Mouse (Mus musculus): ENCODE data around the gene Gm21936. TPM values are rescaled to one million over a fixed set of nuclear protein-coding genes. Genes with fewer than 3 reads are reported as not detected.
"Not testable (repeated sequence)": the region's sequence is repeated elsewhere in the genome, so short reads cannot be mapped to it uniquely, and the experiment has no call there.

Gm21936 gene
- not detected in 2 replicates for polyA plus RNA-seq (2015; fragmentation: Nextera tagmentation; extraction: Ambion mirVana)

DNA sequence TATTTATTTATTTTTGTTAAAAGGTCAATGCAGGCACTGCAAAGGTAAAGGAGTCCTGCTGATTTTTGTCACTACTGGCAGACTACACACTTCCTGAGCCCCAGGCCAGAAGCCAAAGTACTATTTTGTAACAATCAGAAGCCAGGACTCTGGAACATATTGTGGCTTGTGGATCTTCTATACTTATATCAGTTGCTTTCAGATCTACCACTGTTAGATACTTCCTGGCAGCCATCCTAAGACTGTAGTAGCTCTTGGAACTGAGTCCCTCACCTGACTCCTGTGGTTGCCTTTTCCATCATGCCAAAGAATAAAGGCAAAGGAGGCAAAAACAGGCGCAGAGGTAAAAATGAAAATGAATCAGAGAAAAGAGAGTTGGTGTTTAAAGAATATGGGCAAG lies at the start of gene Gm21936:
Gm21936 (plus strand) TSS at position 301 of the 400 bp plus-strand sequence.
- not testable (repeated sequence) for H3K4me3 ChIP-seq; H3K9ac ChIP-seq; H3K27me3 ChIP-seq; H3K36me3 ChIP-seq; H3K4me2 ChIP-seq (replicated peaks); H3K9me3 ChIP-seq; ATAC-seq (ENCODE audit: low FRiP score, low read depth); H3K27ac ChIP-seq; H3K4me1 ChIP-seq
- 77% methylated on average over 1 of the region's 1 CpGs for WGBS

DNA sequence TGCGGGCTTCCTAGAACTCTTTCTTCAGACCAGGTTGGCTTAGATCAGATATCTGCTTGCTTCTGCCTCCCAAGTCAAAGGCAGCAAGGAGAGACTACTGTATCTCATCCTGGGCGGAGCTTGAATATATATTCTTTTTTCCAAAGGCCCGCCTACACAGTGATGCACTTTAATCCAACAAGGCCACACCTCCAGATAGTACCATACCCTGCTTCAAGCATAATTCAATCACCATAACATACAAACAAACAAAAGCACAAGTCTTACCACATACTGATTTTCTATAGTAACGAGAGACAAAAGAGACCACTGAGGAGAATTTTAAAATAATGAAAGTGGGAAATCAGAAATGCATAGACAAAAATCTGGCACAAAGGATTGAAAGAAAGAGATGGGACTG lies 19.7 kb upstream of the Gm21936 start, which contains the start of gene Gm21319:
Gm21319 (minus strand) TSS at position 101 of the 400 bp plus-strand sequence.
- not testable (repeated sequence) for ATAC-seq (ENCODE audit: low FRiP score, low read depth); H3K4me3 ChIP-seq; H3K4me2 ChIP-seq (replicated peaks); H3K27me3 ChIP-seq; H3K9me3 ChIP-seq; H3K4me1 ChIP-seq; H3K27ac ChIP-seq; H3K9ac ChIP-seq; H3K36me3 ChIP-seq
- WGBS, result 80% methylated on average over 4 of the region's 4 CpGs

DNA sequence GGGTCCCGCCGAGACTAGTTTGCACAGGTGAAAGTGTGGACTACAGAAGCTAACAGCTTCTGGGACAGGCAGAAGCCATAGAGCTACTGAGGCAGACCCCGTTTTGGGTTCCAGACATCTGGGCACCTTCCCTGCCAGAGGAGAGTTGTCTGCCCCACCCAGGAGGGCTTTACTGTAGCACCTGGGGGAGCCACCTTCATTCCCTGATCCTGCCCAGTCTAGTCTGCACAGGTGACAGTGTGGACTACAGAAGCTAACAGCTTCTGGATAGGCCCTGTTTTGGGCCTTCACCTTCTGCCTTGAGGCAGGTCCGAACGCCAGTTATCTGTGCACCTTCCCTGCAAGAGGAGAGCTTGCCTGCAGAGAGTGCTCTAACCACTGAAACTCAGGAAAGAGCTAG lies 2.7 kb downstream of the Gm21936 start:
- not testable (repeated sequence) for H3K36me3 ChIP-seq; H3K4me3 ChIP-seq; H3K27ac ChIP-seq; H3K9me3 ChIP-seq; H3K27me3 ChIP-seq; H3K4me2 ChIP-seq (replicated peaks); H3K4me1 ChIP-seq; ATAC-seq (ENCODE audit: low FRiP score, low read depth); H3K9ac ChIP-seq
- 98% methylated on average over 5 of the region's 5 CpGs for WGBS

- not testable (repeated sequence) for H3K9ac ChIP-seq; H3K4me3 ChIP-seq; ATAC-seq (ENCODE audit: low FRiP score, low read depth); H3K9me3 ChIP-seq; H3K36me3 ChIP-seq; H3K4me2 ChIP-seq (replicated peaks); H3K27me3 ChIP-seq; H3K4me1 ChIP-seq; H3K27ac ChIP-seq
- WGBS, result 71% methylated on average over 4 of the region's 6 CpGs
Observed at GRCm38 (mm10) chr12:87816277-87816676, 21.0 kb downstream of the Gm21936 start, which contains the start of gene BB287469. TSS of gene BB287469 (plus strand) at chr12:87816577.

GRCm38 (mm10) chr12:87842239-87842638 lies 46.9 kb downstream of the Gm21936 start, which contains the start of gene Gm2001:
TSS of gene Gm2001 (minus strand) at chr12:87842339.
- not testable (repeated sequence) for H3K27me3 ChIP-seq; H3K4me1 ChIP-seq; H3K9ac ChIP-seq; H3K4me3 ChIP-seq; H3K27ac ChIP-seq; H3K4me2 ChIP-seq (replicated peaks); ATAC-seq (ENCODE audit: low FRiP score, low read depth); H3K36me3 ChIP-seq; H3K9me3 ChIP-seq
- 76% methylated on average over 2 of the region's 2 CpGs for WGBS

Other genes with a start within 250 kb of the Gm21936 start
- not detected in 2 replicates for gene Oog1, start 192.8 kb upstream of the Gm21936 start, polyA plus RNA-seq (2015; fragmentation: Nextera tagmentation; extraction: Ambion mirVana)
- not detected in 2 replicates for gene Gm4027, start 176.6 kb upstream of the Gm21936 start, polyA plus RNA-seq (2015; fragmentation: Nextera tagmentation; extraction: Ambion mirVana)
- not detected in 2 replicates for gene Gm16381, start 150.9 kb upstream of the Gm21936 start, polyA plus RNA-seq (2015; fragmentation: Nextera tagmentation; extraction: Ambion mirVana)
- not detected in 2 replicates for gene Gm21319, start 19.8 kb upstream of the Gm21936 start, polyA plus RNA-seq (2015; fragmentation: Nextera tagmentation; extraction: Ambion mirVana)
- gene BB287469, start 21.1 kb downstream of the Gm21936 start, polyA plus RNA-seq (2015; fragmentation: Nextera tagmentation; extraction: Ambion mirVana), result not detected in 2 replicates
- gene Gm2001, start 46.8 kb downstream of the Gm21936 start, polyA plus RNA-seq (2015; fragmentation: Nextera tagmentation; extraction: Ambion mirVana), result not detected in 2 replicates
- gene Gm2016, start 78.6 kb downstream of the Gm21936 start, polyA plus RNA-seq (2015; fragmentation: Nextera tagmentation; extraction: Ambion mirVana), result not detected in 2 replicates
- gene Gm2022, start 99.9 kb downstream of the Gm21936 start, polyA plus RNA-seq (2015; fragmentation: Nextera tagmentation; extraction: Ambion mirVana), result not detected in 2 replicates
- not detected in 2 replicates for gene Gm2035, start 124.3 kb downstream of the Gm21936 start, polyA plus RNA-seq (2015; fragmentation: Nextera tagmentation; extraction: Ambion mirVana)
- not detected in 2 replicates for gene Gm2042, start 158.6 kb downstream of the Gm21936 start, polyA plus RNA-seq (2015; fragmentation: Nextera tagmentation; extraction: Ambion mirVana)
- not detected in 2 replicates for gene Gm2075, start 216.3 kb downstream of the Gm21936 start, polyA plus RNA-seq (2015; fragmentation: Nextera tagmentation; extraction: Ambion mirVana)
- gene Gm6803, start 223.3 kb downstream of the Gm21936 start, polyA plus RNA-seq (2015; fragmentation: Nextera tagmentation; extraction: Ambion mirVana), result not detected in 2 replicates
- not detected in 2 replicates for gene Gm2056, start 231.5 kb downstream of the Gm21936 start, polyA plus RNA-seq (2015; fragmentation: Nextera tagmentation; extraction: Ambion mirVana)

Data from limb, embryonic 13.5 days (tissue).